Mouse (Mus musculus) kidney, adult 2 months (tissue): ENCODE measurements around the gene Rpl22. TPM values are rescaled to one million over a fixed set of nuclear protein-coding genes. Genes with fewer than 3 reads are reported as not detected.

Experiments used
- DNase-seq: peaks from one replicate; pipeline ENCODE4 v3.0.0; 2021
- H3K27ac ChIP-seq: fragments of 200-500 bp; 2 replicates; pipeline ENCODE4 v1.5.1; 2012; ENCODE audit warnings: low read depth, low read length, control low read depth, inconsistent platforms; ENCODE audit not compliant: insufficient read depth
- H3K27me3 ChIP-seq: fragments of 200-500 bp; replicated peaks from 2 replicates; pipeline ENCODE4 v1.6.1; 2012; ENCODE audit warnings: mild to moderate bottlenecking, moderate library complexity, low read length, inconsistent platforms; ENCODE audit not compliant: control insufficient read depth, insufficient read depth
- H3K36me3 ChIP-seq: fragments of 200-500 bp; 2 replicates; pipeline ENCODE4 v1.6.1; 2012; ENCODE audit warnings: mild to moderate bottlenecking, moderate library complexity, low read length, inconsistent platforms; ENCODE audit not compliant: control insufficient read depth, insufficient read depth
- H3K4me1 ChIP-seq: fragments of 200-500 bp; 2 replicates; pipeline ENCODE4 v1.6.1; 2011; ENCODE audit warnings: low read length; ENCODE audit not compliant: control insufficient read depth, insufficient read depth
- H3K4me3 ChIP-seq: fragments of 200-500 bp; 2 replicates; pipeline ENCODE4 v1.5.1; 2011; ENCODE audit warnings: mild to moderate bottlenecking, low read depth, low read length, control low read depth; ENCODE audit not compliant: insufficient read depth
- CTCF ChIP-seq: fragments of 200-500 bp; conservative IDR thresholded peaks from 2 replicates; pipeline ENCODE4 v1.5.1; 2011; ENCODE audit warnings: low read depth, mild to moderate bottlenecking, control low read depth, low read length, moderate library complexity, mixed read lengths; ENCODE audit not compliant: insufficient read depth, insufficient read length
- POLR2A ChIP-seq: fragments of 200-500 bp; IDR thresholded peaks from one replicate; pipeline ENCODE4 v1.6.1; 2011; ENCODE audit warnings: low read depth, low read length, control low read depth
- WGBS: fragments of 180-500 bp; shearing (Covaris S2); methylation state at CpG from one replicate; pipeline ENCODE4 v1.1.7; 2018; 5-methylcytosine and 5-hydroxymethylcytosine counted together
- polyA plus RNA-seq: library from polyadenylated mRNA; depleted of rRNA; stranded (reverse); fragments of >200 nt; gene quantifications from 2 replicates; pipeline ENCODE4 v1.2.3, GENCODE M21; 2012; rRNA removed

Rpl22 gene
- polyA plus RNA-seq, 1 experiment, result 90.1 TPM

DNA sequence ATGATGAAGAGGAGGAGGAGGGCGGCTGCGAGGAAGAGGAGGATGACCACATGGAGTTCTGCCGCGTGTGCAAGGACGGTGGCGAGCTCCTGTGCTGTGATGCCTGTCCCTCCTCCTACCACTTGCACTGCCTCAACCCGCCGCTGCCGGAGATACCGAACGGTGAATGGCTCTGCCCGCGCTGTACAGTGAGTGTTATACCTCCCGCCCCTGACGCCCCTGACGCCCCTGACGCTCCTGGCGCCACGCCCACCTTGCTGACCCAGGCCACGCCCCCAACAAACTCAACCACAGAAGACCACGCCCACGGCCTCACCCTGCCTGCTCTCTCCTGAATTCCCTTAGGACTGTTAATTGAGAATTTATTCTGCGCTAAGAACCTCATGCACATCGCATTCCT is 35.3 kb downstream of the Rpl22 start:
- TF ChIP-seq CTCF (no peak), POLR2A (no peak)
- H3K27me3 ChIP-seq, result no peaks in the 10 kb centered on the region
- WGBS, result 3% methylated on average over 24 of the region's 24 CpGs
- no peak overlapping the region for H3K27ac ChIP-seq
- H3K4me3 ChIP-seq, result no peak overlapping the region
- no peaks in the 10 kb centered on the region for H3K4me1 ChIP-seq
- DNase-seq, result no peak
- H3K36me3 ChIP-seq, result no peaks in the 10 kb centered on the region

DNA sequence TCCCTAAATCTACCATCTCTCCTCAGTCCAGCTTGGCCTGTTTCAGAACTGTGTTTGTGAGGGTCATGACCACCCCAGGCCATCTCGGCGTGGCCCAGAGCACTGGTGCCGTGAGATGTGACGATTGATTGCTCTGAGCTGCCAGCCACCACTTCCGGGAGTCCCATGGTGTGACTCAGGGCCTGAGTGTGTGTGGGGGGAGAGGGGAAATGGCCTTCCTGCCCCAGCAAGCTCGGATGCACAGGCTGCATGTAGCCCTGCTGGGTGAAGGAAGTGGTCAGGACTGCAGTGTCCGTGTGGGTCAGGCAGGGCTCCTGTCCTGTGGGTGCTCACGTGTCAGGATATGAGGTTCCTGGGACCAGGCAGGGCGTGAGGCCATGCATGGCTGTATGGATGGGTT is 36.6 kb downstream of the Rpl22 start:
- TF ChIP-seq CTCF (no peak), POLR2A (no peak)
- WGBS, result 30% methylated on average over 9 of the region's 9 CpGs

DNA sequence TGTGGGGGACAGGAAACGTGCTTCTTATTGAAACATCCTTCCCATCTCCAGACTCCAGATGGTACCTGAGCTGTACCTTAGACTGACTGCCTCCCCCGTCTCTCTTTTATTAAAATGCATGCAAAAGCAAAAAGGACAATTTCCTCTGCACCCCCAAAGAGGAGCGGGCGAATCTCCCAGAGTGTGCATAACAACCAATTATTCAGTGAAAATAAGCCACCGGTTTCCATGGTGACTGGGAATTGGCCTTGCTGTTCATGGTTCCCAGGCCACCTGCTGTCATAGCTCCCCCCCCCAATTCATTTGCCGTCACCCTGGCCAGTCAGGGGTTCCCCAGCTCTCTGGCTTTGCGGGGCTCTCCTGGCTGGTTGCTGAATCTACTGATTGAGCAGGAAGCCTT is 39.7 kb downstream of the Rpl22 start:
- no peak for TF ChIP-seq CTCF
- no peak for TF ChIP-seq POLR2A
- no peak for DNase-seq
- Histone ChIP-seq H3K27ac (no peak overlapping the region), H3K4me3 (no peak overlapping the region), H3K36me3 (no peaks in the 10 kb centered on the region), H3K27me3 (no peaks in the 10 kb centered on the region), H3K4me1 (no peaks in the 10 kb centered on the region)
- WGBS, result 83% methylated on average over 7 of the region's 7 CpGs

More for the DNA sequence above, 36.6 kb downstream of the Rpl22 start:
- Histone ChIP-seq H3K27ac (no peak overlapping the region), H3K4me1 (no peaks in the 10 kb centered on the region), H3K36me3 (no peaks in the 10 kb centered on the region), H3K4me3 (no peak overlapping the region), H3K27me3 (no peaks in the 10 kb centered on the region)
- DNase-seq, result no peak

DNA sequence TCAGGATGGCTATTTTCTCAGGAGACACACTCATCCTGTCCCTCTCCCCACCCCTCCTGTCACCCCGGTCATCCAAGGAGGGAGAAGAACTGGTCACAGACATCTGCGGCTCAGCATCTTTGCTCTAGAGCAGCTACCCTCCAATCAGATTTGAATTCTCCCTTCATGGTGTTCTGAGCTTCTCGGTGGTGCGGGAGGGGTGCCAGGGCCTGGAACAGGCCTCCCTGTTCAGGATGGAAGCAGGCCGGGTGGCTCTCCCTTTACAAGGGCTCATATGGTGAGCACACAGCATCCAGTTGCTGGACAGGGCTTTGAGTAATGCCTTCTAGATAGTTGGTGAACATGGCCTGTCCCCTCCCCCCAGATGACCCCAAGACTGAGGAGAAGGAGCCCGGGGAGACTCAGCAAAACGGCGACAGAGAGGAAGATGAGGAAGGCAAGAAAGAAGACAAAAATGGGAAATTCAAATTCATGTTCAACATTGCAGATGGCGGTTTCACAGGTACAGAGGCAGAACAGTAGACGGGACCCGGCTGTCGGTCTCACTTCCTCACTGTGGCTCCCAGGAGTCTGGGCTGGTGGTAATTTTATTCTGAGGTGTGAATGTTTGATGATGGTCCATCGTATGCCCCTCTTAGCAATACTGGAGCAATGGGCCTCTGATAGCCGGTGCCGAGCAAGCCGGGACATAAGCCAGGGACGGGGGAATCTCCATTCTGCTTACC is 57.1 kb downstream of the Rpl22 start:
- H3K27ac ChIP-seq, result no peak overlapping the region
- 80% methylated on average over 17 of the region's 17 CpGs for WGBS
- no peaks in the 10 kb centered on the region for H3K27me3 ChIP-seq
- DNase-seq, result no peak
- no peak overlapping the region for H3K4me3 ChIP-seq
- H3K36me3 ChIP-seq, result no peaks in the 10 kb centered on the region
- no peak for TF ChIP-seq POLR2A
- no peak for TF ChIP-seq CTCF
- H3K4me1 ChIP-seq, result no peaks in the 10 kb centered on the region

Other genes with a start within 250 kb of the Rpl22 start
- gene Tnfrsf25, start 209.8 kb upstream of the Rpl22 start, polyA plus RNA-seq, result 3.3 and 4.4 TPM in 2 replicates
- gene Espn, start 173.4 kb upstream of the Rpl22 start, polyA plus RNA-seq, result 48.3 and 57.5 TPM in 2 replicates
- 0.81 and 1.0 TPM in 2 replicates for gene Hes2, start 166.9 kb upstream of the Rpl22 start, polyA plus RNA-seq
- 80.2 and 90.1 TPM in 2 replicates for gene Acot7, start 147.6 kb upstream of the Rpl22 start, polyA plus RNA-seq
- 6.9 and 9.5 TPM in 2 replicates for gene Gpr153, start 51.5 kb upstream of the Rpl22 start, polyA plus RNA-seq
- not detected in 2 replicates for gene Hes3, start 34.1 kb upstream of the Rpl22 start, polyA plus RNA-seq
- 31.2 and 32.5 TPM in 2 replicates for gene Icmt, start 28.5 kb upstream of the Rpl22 start, polyA plus RNA-seq
- gene Rnf207, start 6.7 kb upstream of the Rpl22 start, polyA plus RNA-seq, result 0.19 and 0.67 TPM in 2 replicates
- gene Chd5, start 12.9 kb downstream of the Rpl22 start, polyA plus RNA-seq, result 0.16 and 0.34 TPM in 2 replicates
- gene Nphp4, start 151.0 kb downstream of the Rpl22 start, polyA plus RNA-seq, result 2.2 and 2.4 TPM in 2 replicates
- gene Kcnab2, start 152.1 kb downstream of the Rpl22 start, polyA plus RNA-seq, result 4.6 and 6.1 TPM in 2 replicates